Mouse (Mus musculus) layer of hippocampus, adult 18-20 months (tissue): ENCODE results near the gene Gm9736. TPM values are rescaled to one million over a fixed set of nuclear protein-coding genes. Genes with fewer than 3 reads are reported as not detected.
"Not testable (repeated sequence)": the region's sequence is repeated elsewhere in the genome, so short reads cannot be mapped to it uniquely, and the experiment has no call there.

Experiments used
- DNase-seq, 2 experiments: peaks; one replicate each; pipeline ENCODE4 v3.0.0; 2022; ENCODE audit warnings: low spot score in 2 of 2
- long read RNA-seq: library from polyadenylated mRNA; stranded (forward); transcript quantifications from one replicate; pipeline ENCODE4 v2.0.0, GENCODE M21; 2021
- total RNA-seq, 2 experiments: library from RNA; stranded (reverse); gene quantifications; 2 replicates each; pipeline ENCODE4 v1.2.3; 2021

Gm9736 gene
- not detected for total RNA-seq
- long read RNA-seq = 0 reads

- not testable (repeated sequence) for DNase-seq
Measured at GRCm38 (mm10) chr10:77751254-77751653, at the start of gene Gm9736. Gm9736 (minus strand) TSS chr10:77751354.

GRCm38 (mm10) chr10:77798921-77799508 lies 47.9 kb upstream of the Gm9736 start, which contains the start of gene Gm19668:
Gm19668 (minus strand) TSS chr10:77799133.
- no peak for DNase-seq

- not testable (repeated sequence) for DNase-seq
Measured at GRCm38 (mm10) chr10:77798164-77798920, 47.2 kb upstream of the Gm9736 start.

- DNase-seq = no peak
Measured at GRCm38 (mm10) chr10:77797677-77798076, 46.5 kb upstream of the Gm9736 start.

GRCm38 (mm10) chr10:77794976-77795375 lies 43.8 kb upstream of the Gm9736 start, which contains the start of gene Gm9639:
Gm9639 (minus strand) TSS chr10:77795076.
- no peak for DNase-seq

- no peak for DNase-seq
Measured at GRCm38 (mm10) chr10:77788621-77789020, 37.5 kb upstream of the Gm9736 start.

- DNase-seq = not testable (repeated sequence)
Measured at GRCm38 (mm10) chr10:77787876-77788275, 36.7 kb upstream of the Gm9736 start, which contains the start of gene Gm7137. Gm7137 (minus strand) TSS chr10:77788200.

- DNase-seq = not testable (repeated sequence)
Measured at GRCm38 (mm10) chr10:77783396-77783795, 32.2 kb upstream of the Gm9736 start.

- DNase-seq = not testable (repeated sequence)
Measured at GRCm38 (mm10) chr10:77782442-77782841, 31.3 kb upstream of the Gm9736 start, which contains the start of gene Gm3250. Gm3250 (minus strand) TSS chr10:77782542.

- not testable (repeated sequence) for DNase-seq
Measured at GRCm38 (mm10) chr10:77776844-77777243, 25.7 kb upstream of the Gm9736 start, which contains the start of gene Gm7138. Gm7138 (minus strand) TSS chr10:77776944.

GRCm38 (mm10) chr10:77772142-77772541 lies 21.0 kb upstream of the Gm9736 start:
- DNase-seq = not testable (repeated sequence)

- DNase-seq = not testable (repeated sequence)
Measured at GRCm38 (mm10) chr10:77771225-77771624, 20.1 kb upstream of the Gm9736 start, which contains the start of gene Gm3238. Gm3238 (minus strand) TSS chr10:77771325.

GRCm38 (mm10) chr10:77769727-77770126 lies 18.6 kb upstream of the Gm9736 start:
- DNase-seq = no peak

GRCm38 (mm10) chr10:77759582-77759981 lies 8.4 kb upstream of the Gm9736 start, which contains the start of gene Gm3233:
Gm3233 (minus strand) TSS chr10:77759682.
- not testable (repeated sequence) for DNase-seq

GRCm38 (mm10) chr10:77753448-77753847 lies 2.3 kb upstream of the Gm9736 start:
- no peak for DNase-seq

- not testable (repeated sequence) for DNase-seq
Measured at GRCm38 (mm10) chr10:77752312-77752711, 1.2 kb upstream of the Gm9736 start.

- not testable (repeated sequence) for DNase-seq
Measured at GRCm38 (mm10) chr10:77750686-77751085, 468 bp downstream of the Gm9736 start.

- peak in 1 of 2 experiments; percentile 16 for DNase-seq
Measured at GRCm38 (mm10) chr10:77741924-77742688, 9.0 kb downstream of the Gm9736 start, which contains the start of gene Gm18596. Gm18596 (minus strand) TSS chr10:77742638.

GRCm38 (mm10) chr10:77738929-77739328 lies 12.2 kb downstream of the Gm9736 start:
- no peak for DNase-seq

GRCm38 (mm10) chr10:77735928-77736327 lies 15.2 kb downstream of the Gm9736 start:
- no peak for DNase-seq

GRCm38 (mm10) chr10:77729241-77729640 lies 21.9 kb downstream of the Gm9736 start:
- DNase-seq = no peak
